Mouse (Mus musculus): ENCODE measurements around the gene Ppil2.

Gene Ppil2

GRCm38 (mm10) chr16:17102630-17103220 is 8.3 kb downstream of the Ppil2 start:
- no peak for DNase-seq (ENCODE audit: low read depth, low spot score)

- no peak for DNase-seq (ENCODE audit: low read depth, low spot score)
Measured at GRCm38 (mm10) chr16:17096938-17097337, 14.1 kb downstream of the Ppil2 start.

- DNase-seq (ENCODE audit: low read depth, low spot score) = no peak
Measured at GRCm38 (mm10) chr16:17088346-17088745, 22.7 kb downstream of the Ppil2 start.

GRCm38 (mm10) chr16:17086669-17087193 is 24.3 kb downstream of the Ppil2 start:
- no peak for DNase-seq (ENCODE audit: low read depth, low spot score)

- no peak for DNase-seq (ENCODE audit: low read depth, low spot score)
Measured at GRCm38 (mm10) chr16:17086241-17086640, 24.8 kb downstream of the Ppil2 start.

- no peak for DNase-seq (ENCODE audit: low read depth, low spot score)
Measured at GRCm38 (mm10) chr16:17085636-17086035, 25.4 kb downstream of the Ppil2 start.

- DNase-seq (ENCODE audit: low read depth, low spot score) = no peak
Measured at GRCm38 (mm10) chr16:17082121-17082792, 28.8 kb downstream of the Ppil2 start.

GRCm38 (mm10) chr16:17078101-17078500 is 33.0 kb downstream of the Ppil2 start:
- DNase-seq (ENCODE audit: low read depth, low spot score) = no peak

GRCm38 (mm10) chr16:17076869-17077268 is 34.2 kb downstream of the Ppil2 start:
- no peak for DNase-seq (ENCODE audit: low read depth, low spot score)

GRCm38 (mm10) chr16:17076301-17076700 is 34.8 kb downstream of the Ppil2 start:
- DNase-seq (ENCODE audit: low read depth, low spot score) = no peak

- no peak for DNase-seq (ENCODE audit: low read depth, low spot score)
Measured at GRCm38 (mm10) chr16:17073000-17073399, 38.1 kb downstream of the Ppil2 start.

GRCm38 (mm10) chr16:17070716-17071115 is 40.3 kb downstream of the Ppil2 start:
- no peak for DNase-seq (ENCODE audit: low read depth, low spot score)

GRCm38 (mm10) chr16:17069511-17070443 is 41.3 kb downstream of the Ppil2 start, which contains the start of gene Ypel1:
Gene Ypel1, plus strand, starts transcription at chr16:17069696.
- DNase-seq (ENCODE audit: low read depth, low spot score) = peak; percentile 81

- DNase-seq (ENCODE audit: low read depth, low spot score) = no peak
Measured at GRCm38 (mm10) chr16:17067552-17067951, 43.5 kb downstream of the Ppil2 start.

GRCm38 (mm10) chr16:17062338-17062737 is 48.7 kb downstream of the Ppil2 start:
- no peak for DNase-seq (ENCODE audit: low read depth, low spot score)

GRCm38 (mm10) chr16:17055584-17055983 is 55.5 kb downstream of the Ppil2 start:
- no peak for DNase-seq (ENCODE audit: low read depth, low spot score)

- no peak for DNase-seq (ENCODE audit: low read depth, low spot score)
Measured at GRCm38 (mm10) chr16:17053903-17054302, 57.2 kb downstream of the Ppil2 start.

- DNase-seq (ENCODE audit: low read depth, low spot score) = no peak
Measured at GRCm38 (mm10) chr16:17052087-17052486, 59.0 kb downstream of the Ppil2 start.

- no peak for DNase-seq (ENCODE audit: low read depth, low spot score)
Measured at GRCm38 (mm10) chr16:17049886-17050285, 61.2 kb downstream of the Ppil2 start.

GRCm38 (mm10) chr16:17045287-17045686 is 65.8 kb downstream of the Ppil2 start:
- DNase-seq (ENCODE audit: low read depth, low spot score) = no peak

GRCm38 (mm10) chr16:17044320-17044719 is 66.7 kb downstream of the Ppil2 start:
- DNase-seq (ENCODE audit: low read depth, low spot score) = no peak

GRCm38 (mm10) chr16:17041417-17041816 is 69.6 kb downstream of the Ppil2 start:
- no peak for DNase-seq (ENCODE audit: low read depth, low spot score)

All from CD4-positive, CD25-positive, alpha-beta regulatory T cell, adult 2 months (primary cell).